Mouse (Mus musculus) heart, embryonic 16.5 days (tissue): ENCODE measurements around the gene Hibch. TPM values are rescaled to one million over a fixed set of nuclear protein-coding genes. Genes with fewer than 3 reads are reported as not detected.

ENCODE experiments used
- ATAC-seq: fragments of 200-750 bp; cut with Nextera tagmentation; replicated peaks from 2 replicates; pipeline ENCODE4 v1.8.0; 2017; ENCODE audit warnings: moderate number of reproducible peaks; ENCODE audit not compliant: insufficient read depth, low FRiP score; ENCODE audit errors: extremely low read depth
- H3K27ac ChIP-seq: fragments of 300-500 bp; sonication (generic); 2 replicates; pipeline ENCODE4 v1.5.1; 2014; ENCODE audit warnings: mild to moderate bottlenecking, low read length, control low read depth, moderate library complexity
- H3K27me3 ChIP-seq: fragments of 300-500 bp; sonication (generic); 2 replicates; pipeline ENCODE4 v1.6.1; 2014; ENCODE audit warnings: low read length, mixed read lengths; ENCODE audit not compliant: control insufficient read depth, insufficient read depth
- H3K36me3 ChIP-seq: fragments of 300-500 bp; sonication (generic); 2 replicates; pipeline ENCODE4 v1.6.1; 2014; ENCODE audit not compliant: control insufficient read depth, insufficient read depth
- H3K4me1 ChIP-seq: fragments of 300-500 bp; sonication (generic); 2 replicates; pipeline ENCODE4 v1.6.1; 2014; ENCODE audit warnings: low read length, mixed read lengths; ENCODE audit not compliant: control insufficient read depth, insufficient read depth
- H3K4me2 ChIP-seq: fragments of 300-500 bp; sonication (generic); 2 replicates; pipeline ENCODE4 v1.6.1; 2014; ENCODE audit warnings: low read depth, mild to moderate bottlenecking, control low read depth, low read length
- H3K4me3 ChIP-seq: fragments of 300-500 bp; sonication (generic); 2 replicates; pipeline ENCODE4 v1.5.1; 2014; ENCODE audit warnings: mild to moderate bottlenecking, control low read depth, low read length
- H3K9ac ChIP-seq: fragments of 300-500 bp; sonication (generic); 2 replicates; pipeline ENCODE4 v1.6.1; 2014; ENCODE audit warnings: low read length, control low read depth
- H3K9me3 ChIP-seq: fragments of 300-500 bp; sonication (generic); replicated peaks from 2 replicates; pipeline ENCODE4 v1.6.1; 2016; ENCODE audit warnings: low read length; ENCODE audit not compliant: control insufficient read depth
- WGBS: fragments of 180-500 bp; shearing (Covaris S2); extraction: QIAGEN DNeasy Blood & Tissue Kit; methylation state at CpG from one replicate; pipeline ENCODE4 v1.1.7; 2014; 5-methylcytosine and 5-hydroxymethylcytosine counted together
- polyA plus RNA-seq: library from polyadenylated mRNA; unstranded; fragments of >200 nt; fragmentation: Nextera tagmentation; extraction: Ambion mirVana; gene quantifications from 2 replicates; pipeline ENCODE4 v1.2.1, GENCODE M21; 2015

Gene Hibch
- polyA plus RNA-seq, 1 experiment from 2014 or later: 35.5 TPM

DNA sequence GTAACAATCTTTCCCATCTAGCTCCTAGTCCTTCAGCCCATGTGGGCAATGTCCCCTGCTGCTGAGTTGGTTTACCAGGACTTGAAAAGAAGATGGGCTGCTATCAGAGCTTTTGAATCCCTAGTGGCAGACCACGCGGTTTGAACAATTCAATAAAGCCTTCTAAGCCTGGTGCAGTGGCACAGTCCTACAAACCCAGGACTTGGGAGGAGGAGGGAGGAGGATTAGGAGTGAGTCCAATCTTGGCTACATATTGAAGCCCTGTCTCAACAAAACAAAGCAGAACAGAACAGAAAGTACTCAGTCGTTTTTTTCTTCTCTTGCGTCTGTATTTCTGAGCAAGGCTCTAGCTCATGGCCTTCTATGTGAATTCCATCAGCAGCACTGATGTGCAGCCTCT lies 112.0 kb downstream of the Hibch start:
- H3K4me1 ChIP-seq: peaks cover 7% of the 10 kb centered on the region
- no peak overlapping the region for H3K4me2 ChIP-seq
- WGBS: 65% methylated on average over 4 of the region's 4 CpGs
- H3K4me3 ChIP-seq: no peak overlapping the region
- no peak overlapping the region for H3K27ac ChIP-seq
- H3K36me3 ChIP-seq: no peaks in the 10 kb centered on the region
- no peaks in the 10 kb centered on the region for H3K9me3 ChIP-seq
- no peak overlapping the region for H3K9ac ChIP-seq
- H3K27me3 ChIP-seq: no peaks in the 10 kb centered on the region
- no peak for ATAC-seq

DNA sequence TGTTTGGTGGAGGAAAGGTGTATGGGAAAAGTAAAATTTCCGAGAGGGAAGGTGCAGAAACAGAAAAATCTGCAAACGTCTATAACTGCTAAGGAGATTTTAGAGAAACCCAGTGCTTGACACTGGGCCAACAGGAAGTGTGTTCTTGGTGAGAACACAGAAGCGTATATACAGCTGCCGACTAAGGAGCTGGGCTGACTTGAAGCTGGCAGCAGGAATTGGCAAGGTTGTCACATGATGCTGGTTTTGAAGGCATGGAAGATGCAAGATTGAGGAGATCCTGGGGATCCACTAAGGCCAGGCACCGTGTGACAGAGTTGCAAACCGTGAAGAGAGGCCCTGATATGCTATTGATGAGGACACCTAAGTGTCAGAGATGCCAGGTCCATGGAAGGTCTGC lies 115.5 kb downstream of the Hibch start:
- H3K36me3 ChIP-seq: no peaks in the 10 kb centered on the region
- H3K27me3 ChIP-seq: no peaks in the 10 kb centered on the region
- H3K27ac ChIP-seq: no peak overlapping the region
- ATAC-seq: no peak
- 55% methylated on average over 6 of the region's 6 CpGs for WGBS
- no peak overlapping the region for H3K9ac ChIP-seq
- H3K4me1 ChIP-seq: no peaks in the 10 kb centered on the region
- no peaks in the 10 kb centered on the region for H3K9me3 ChIP-seq
- no peak overlapping the region for H3K4me2 ChIP-seq
- no peak overlapping the region for H3K4me3 ChIP-seq

DNA sequence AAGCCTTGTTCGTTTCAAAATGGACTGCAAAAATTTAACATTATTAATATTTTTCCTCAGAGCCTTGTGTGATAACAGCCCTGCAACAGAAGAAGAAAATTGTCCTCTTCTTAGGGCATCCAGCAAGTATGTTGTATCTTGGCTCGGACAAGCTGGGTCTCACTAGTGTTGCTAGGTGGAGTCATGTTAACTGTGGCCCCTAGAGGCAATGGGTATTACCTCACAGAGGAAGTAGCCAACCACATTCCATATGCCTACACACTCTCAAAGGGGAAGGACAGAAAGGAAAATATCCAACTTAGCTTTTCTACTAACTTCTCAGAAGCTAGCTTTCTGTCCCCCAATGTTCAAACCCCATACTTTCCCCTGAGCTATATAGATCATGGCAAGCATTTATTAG lies 118.4 kb downstream of the Hibch start:
- no peak for ATAC-seq

DNA sequence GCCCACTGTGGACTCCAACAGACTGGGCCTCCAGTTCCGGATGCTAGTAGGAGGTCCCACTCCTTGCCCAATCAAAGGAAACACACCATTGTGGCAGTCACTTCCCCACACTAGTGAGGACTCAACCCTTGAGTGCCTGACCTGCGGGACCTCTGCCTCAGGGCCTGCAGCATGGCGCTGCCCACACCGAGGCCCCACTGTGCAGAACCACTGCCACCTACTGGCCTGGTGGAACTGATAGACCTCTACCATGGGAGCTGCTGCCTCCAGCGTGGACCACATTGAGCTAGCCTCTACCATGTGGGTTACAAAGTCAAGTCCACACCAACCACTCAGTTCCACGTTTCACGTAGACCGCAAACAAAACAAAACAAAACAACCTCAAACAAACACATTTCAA lies 119.9 kb downstream of the Hibch start:
- no peaks in the 10 kb centered on the region for H3K27me3 ChIP-seq
- no peaks in the 10 kb centered on the region for H3K9me3 ChIP-seq
- H3K9ac ChIP-seq: no peak overlapping the region
- 73% methylated on average over 8 of the region's 8 CpGs for WGBS
- H3K4me1 ChIP-seq: no peaks in the 10 kb centered on the region
- H3K36me3 ChIP-seq: no peaks in the 10 kb centered on the region
- no peak overlapping the region for H3K4me2 ChIP-seq
- ATAC-seq: no peak
- H3K27ac ChIP-seq: no peak overlapping the region
- no peak overlapping the region for H3K4me3 ChIP-seq

More for the DNA sequence above, 118.4 kb downstream of the Hibch start:
- 73% methylated on average over 2 of the region's 2 CpGs for WGBS
- Histone ChIP-seq H3K27me3 (no peaks in the 10 kb centered on the region), H3K36me3 (no peaks in the 10 kb centered on the region), H3K9me3 (no peaks in the 10 kb centered on the region), H3K27ac (no peak overlapping the region), H3K4me1 (no peaks in the 10 kb centered on the region), H3K9ac (no peak overlapping the region), H3K4me3 (no peak overlapping the region), H3K4me2 (no peak overlapping the region)

Other genes with a start within 250 kb of the Hibch start
- 4.7 and 5.7 TPM in 2 replicates for gene Nemp2, start 214.2 kb upstream of the Hibch start, polyA plus RNA-seq
- 3.1 TPM in 2 replicates for gene Mfsd6, start 117.5 kb upstream of the Hibch start, polyA plus RNA-seq
- gene Inpp1, start 27.2 kb upstream of the Hibch start, polyA plus RNA-seq: 17.5 and 18.6 TPM in 2 replicates
- 1.1 and 1.7 TPM in 2 replicates for gene 1700019D03Rik, start 175.2 kb downstream of the Hibch start, polyA plus RNA-seq
- 1.4 and 1.5 TPM in 2 replicates for gene Mstn, start 216.7 kb downstream of the Hibch start, polyA plus RNA-seq